Mouse (Mus musculus): ENCODE measurements around the gene Galnt6. TPM values are rescaled to one million over a fixed set of nuclear protein-coding genes. Genes with fewer than 3 reads are reported as not detected.
A peak's percentile ranks its signal among the peaks of the same experiment; 100 is the strongest.

The Galnt6 gene
- total RNA-seq, 2 experiments from 2014 or later, result 0.34 to 0.40 TPM

- intact Hi-C loops (cut with DNase I), result no loop called here
These were observed 25.8 kb upstream of the Galnt6 start for GRCm38 (mm10) chr15:100754805-100755497.

GRCm38 (mm10) chr15:100754041-100754440 lies 24.9 kb upstream of the Galnt6 start:
- no peak for DNase-seq
- intact Hi-C loops (cut with DNase I), result no loop called here

More at GRCm38 (mm10) chr15:100754805-100755497, 25.8 kb upstream of the Galnt6 start:
- DNase-seq, result peak; percentile 36

GRCm38 (mm10) chr15:100753045-100753444 lies 23.9 kb upstream of the Galnt6 start:
- intact Hi-C loops (cut with DNase I), result no loop called here
- DNase-seq, result no peak

- intact Hi-C loops (cut with DNase I), result no loop called here
These were observed 23.3 kb upstream of the Galnt6 start for GRCm38 (mm10) chr15:100752439-100752838.

GRCm38 (mm10) chr15:100749751-100750538 lies 20.8 kb upstream of the Galnt6 start:
- no peak for DNase-seq
- intact Hi-C loops (cut with DNase I), result no loop called here

More at GRCm38 (mm10) chr15:100752439-100752838, 23.3 kb upstream of the Galnt6 start:
- DNase-seq, result no peak

GRCm38 (mm10) chr15:100748584-100748983 lies 19.4 kb upstream of the Galnt6 start:
- DNase-seq, result no peak
- intact Hi-C loops (cut with DNase I), result no loop called here

- no peak for DNase-seq
- intact Hi-C loops (cut with DNase I), result no loop called here
These were observed 18.2 kb upstream of the Galnt6 start for GRCm38 (mm10) chr15:100747121-100747963.

GRCm38 (mm10) chr15:100746478-100747120 lies 17.4 kb upstream of the Galnt6 start:
- no peak for DNase-seq
- intact Hi-C loops (cut with DNase I), result no loop called here

- DNase-seq, result no peak
- intact Hi-C loops (cut with DNase I), result no loop called here
These were observed 14.1 kb upstream of the Galnt6 start for GRCm38 (mm10) chr15:100743238-100743637.

- intact Hi-C loops (cut with DNase I), result no loop called here
- DNase-seq, result no peak
These were observed 10.3 kb upstream of the Galnt6 start for GRCm38 (mm10) chr15:100739442-100739841.

- DNase-seq, result no peak
- intact Hi-C loops (cut with DNase I), result no loop called here
These were observed 9.2 kb upstream of the Galnt6 start for GRCm38 (mm10) chr15:100738351-100738781.

GRCm38 (mm10) chr15:100737667-100738066 lies 8.5 kb upstream of the Galnt6 start:
- intact Hi-C loops (cut with DNase I), result no loop called here
- no peak for DNase-seq

- DNase-seq, result no peak
- intact Hi-C loops (cut with DNase I), result no loop called here
These were observed 6.8 kb upstream of the Galnt6 start for GRCm38 (mm10) chr15:100735953-100736300.

GRCm38 (mm10) chr15:100735095-100735952 lies 6.1 kb upstream of the Galnt6 start:
- intact Hi-C loops (cut with DNase I), result no loop called here
- peak; percentile 55 for DNase-seq

GRCm38 (mm10) chr15:100732580-100732979 lies 3.4 kb upstream of the Galnt6 start:
- DNase-seq, result no peak
- intact Hi-C loops (cut with DNase I), result no loop called here

- no peak for DNase-seq
- intact Hi-C loops (cut with DNase I), result no loop called here
These were observed 1.9 kb upstream of the Galnt6 start for GRCm38 (mm10) chr15:100731081-100731480.

- no peak for DNase-seq
- intact Hi-C loops (cut with DNase I), result no loop called here
These were observed 590 bp downstream of the Galnt6 start for GRCm38 (mm10) chr15:100728586-100728985.

GRCm38 (mm10) chr15:100727834-100728233 lies 1.3 kb downstream of the Galnt6 start:
- no peak for DNase-seq
- intact Hi-C loops (cut with DNase I), result no loop called here

GRCm38 (mm10) chr15:100726721-100727120 lies 2.5 kb downstream of the Galnt6 start:
- intact Hi-C loops (cut with DNase I), result no loop called here
- no peak for DNase-seq

GRCm38 (mm10) chr15:100723505-100723904 lies 5.7 kb downstream of the Galnt6 start:
- intact Hi-C loops (cut with DNase I), result no loop called here
- no peak for DNase-seq
